Mouse (Mus musculus) myocyte (in vitro differentiated cells): ENCODE measurements around the gene Mid1ip1.

Source experiments
- CEBPB ChIP-seq: IDR thresholded peaks from 2 replicates; pipeline ENCODE4 v1.6.1; 2011; ENCODE audit warnings: mild to moderate bottlenecking, moderate library complexity; ENCODE audit not compliant: poor library complexity, insufficient read depth, severe bottlenecking
- MAX ChIP-seq: IDR thresholded peaks from one replicate; pipeline ENCODE4 v1.6.1; 2011; ENCODE audit warnings: low read depth, mild to moderate bottlenecking, control low read depth
- MYOD1 ChIP-seq, 3 experiments: IDR thresholded peaks; one replicate each; pipeline ENCODE4 v1.6.1; 2011; ENCODE audit warnings: control low read depth in 2 of 3, low read depth in 2 of 3, mild to moderate bottlenecking in 2 of 3, moderate library complexity in 1 of 3; ENCODE audit not compliant: insufficient read length in 2 of 3, control insufficient read depth in 1 of 3
- POLR2A ChIP-seq: IDR thresholded peaks from one replicate; pipeline ENCODE4 v1.6.1; 2011; ENCODE audit warnings: low read depth, mild to moderate bottlenecking, control low read depth, moderate library complexity; ENCODE audit not compliant: insufficient read length
- POLR2AphosphoS2 ChIP-seq: IDR thresholded peaks from one replicate; pipeline ENCODE4 v1.6.1; 2011; ENCODE audit warnings: low read depth, control low read depth; ENCODE audit not compliant: insufficient read length
- REST ChIP-seq: IDR thresholded peaks from one replicate; pipeline ENCODE4 v1.6.1; 2011; ENCODE audit warnings: mild to moderate bottlenecking, control low read depth, moderate library complexity; ENCODE audit not compliant: insufficient read depth, insufficient read length
- TCF12 ChIP-seq: IDR thresholded peaks from one replicate; pipeline ENCODE4 v1.6.1; 2011; ENCODE audit warnings: mild to moderate bottlenecking, control low read depth; ENCODE audit not compliant: poor library complexity, insufficient read depth, severe bottlenecking
- USF1 ChIP-seq: IDR thresholded peaks from one replicate; pipeline ENCODE4 v1.6.1; 2011; ENCODE audit warnings: low read depth, mild to moderate bottlenecking, control low read depth, moderate library complexity

DNA sequence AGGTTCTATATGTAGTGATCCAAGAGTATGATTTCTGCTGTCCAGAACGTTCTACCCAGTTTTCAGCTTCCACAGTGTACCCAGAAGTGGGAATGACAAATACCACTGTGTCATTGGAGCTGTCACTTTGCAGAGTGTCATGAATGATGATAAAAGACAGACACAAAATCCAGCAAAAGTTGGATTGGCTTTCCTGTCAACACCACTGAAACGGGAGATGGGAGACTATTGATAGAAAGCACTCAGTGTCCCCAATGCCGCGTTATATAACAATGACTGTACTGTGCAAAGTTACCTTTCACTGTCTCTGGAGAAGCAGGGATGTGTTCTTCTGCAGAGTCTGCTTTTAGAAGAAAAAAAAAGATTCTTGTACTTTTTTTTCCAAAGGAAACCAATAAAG lies 44.1 kb downstream of the Mid1ip1 start:
- TF ChIP-seq TCF12 (no peak), POLR2A (no peak), REST (no peak), USF1 (no peak), POLR2AphosphoS2 (no peak), MAX (no peak), MYOD1 (IDR thresholded peaks at IDR 0.05; ENCODE audit: control insufficient read depth in 1 of 3, insufficient read length in 2 of 3, low read depth in 2 of 3) (no peak), CEBPB (no peak)
